Mouse (Mus musculus) brain, adult 2 months (tissue): ENCODE data around the gene Morc3.

ENCODE experiments used
- DNase-seq: peaks from one replicate; pipeline ENCODE4 v3.0.0; 2011; ENCODE audit warnings: low read depth, low spot score

Gene Morc3

DNA sequence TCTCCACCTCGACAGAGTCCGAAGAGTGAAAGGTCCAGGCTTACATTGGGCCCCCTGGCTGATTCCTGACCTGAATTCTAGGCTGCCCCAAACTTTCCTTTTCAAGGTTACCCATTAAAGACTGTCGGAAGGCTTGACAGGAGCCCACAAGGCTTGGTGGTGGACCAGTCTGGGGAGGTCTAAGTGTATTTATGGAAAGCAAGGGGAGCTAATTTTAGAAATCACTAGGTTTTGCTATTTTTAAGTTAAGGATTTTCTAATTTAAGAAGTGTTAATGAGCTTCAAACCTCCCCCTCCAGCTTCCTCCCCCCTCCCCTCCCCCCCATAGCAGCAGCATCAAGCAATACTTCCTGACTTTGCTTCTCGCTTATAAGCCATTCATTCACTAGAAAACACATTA, 88.8 kb downstream of the Morc3 start:
- no peak for DNase-seq

DNA sequence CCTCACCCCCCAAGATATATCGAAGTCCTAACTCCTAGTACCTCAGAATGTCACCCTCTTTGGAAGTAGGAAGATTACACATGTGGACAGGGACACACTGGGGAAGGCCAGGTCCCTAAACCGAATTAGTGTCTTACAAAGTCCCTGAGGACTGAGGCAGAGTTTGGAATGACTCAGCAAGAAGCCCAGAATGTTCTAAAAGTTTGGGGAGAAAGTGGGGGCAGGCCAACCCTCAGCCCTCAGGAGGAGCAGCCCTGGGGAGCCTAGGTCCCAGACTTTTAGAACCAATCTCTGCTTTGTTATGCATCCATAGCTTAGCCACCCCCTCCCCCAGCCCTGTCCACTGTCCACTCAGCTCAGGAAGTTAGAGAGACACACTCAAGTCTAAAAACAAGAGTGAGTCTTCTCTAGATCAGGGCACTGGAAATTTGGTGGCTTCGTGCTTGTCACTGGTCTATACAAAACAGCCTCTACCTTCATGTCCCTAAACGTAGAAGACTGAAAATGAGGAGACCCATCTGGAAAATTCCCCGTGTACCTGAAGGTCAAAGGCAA, 91.0 kb downstream of the Morc3 start:
- no peak for DNase-seq

DNA sequence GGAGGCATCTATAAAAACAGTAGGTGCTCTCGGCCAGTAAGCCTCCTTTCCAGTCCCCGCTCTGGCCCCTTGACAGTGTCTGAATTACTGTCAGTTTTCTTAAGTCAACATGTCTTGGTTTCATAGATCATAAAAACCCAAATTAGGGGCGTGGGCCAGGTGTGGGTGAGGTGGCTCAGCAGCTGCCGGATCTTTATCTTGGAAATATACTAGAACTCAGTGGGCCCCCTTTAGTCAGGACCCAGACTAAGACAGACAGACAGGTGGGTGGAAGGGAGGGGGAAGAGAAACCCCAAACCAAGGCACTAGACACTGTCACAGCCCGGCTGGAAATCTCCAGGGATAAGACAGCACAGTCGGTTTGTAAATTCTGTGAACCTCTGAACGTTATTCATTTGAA, 91.9 kb downstream of the Morc3 start:
- no peak for DNase-seq
